Mouse (Mus musculus) gastrocnemius, adult 18-20 months (tissue): ENCODE data around the gene Rabggtb. TPM values are rescaled to one million over a fixed set of nuclear protein-coding genes. Genes with fewer than 3 reads are reported as not detected.

Experiments
- DNase-seq: peaks from one replicate; pipeline ENCODE4 v3.0.0; 2021; ENCODE audit warnings: low spot score
- total RNA-seq, 2 experiments: library from RNA; stranded (reverse); gene quantifications; 2 replicates each; pipeline ENCODE4 v1.2.3; 2021

Gene Rabggtb
- total RNA-seq, 2 experiments from 2014 or later, result 51.9 to 61.6 TPM

DNA sequence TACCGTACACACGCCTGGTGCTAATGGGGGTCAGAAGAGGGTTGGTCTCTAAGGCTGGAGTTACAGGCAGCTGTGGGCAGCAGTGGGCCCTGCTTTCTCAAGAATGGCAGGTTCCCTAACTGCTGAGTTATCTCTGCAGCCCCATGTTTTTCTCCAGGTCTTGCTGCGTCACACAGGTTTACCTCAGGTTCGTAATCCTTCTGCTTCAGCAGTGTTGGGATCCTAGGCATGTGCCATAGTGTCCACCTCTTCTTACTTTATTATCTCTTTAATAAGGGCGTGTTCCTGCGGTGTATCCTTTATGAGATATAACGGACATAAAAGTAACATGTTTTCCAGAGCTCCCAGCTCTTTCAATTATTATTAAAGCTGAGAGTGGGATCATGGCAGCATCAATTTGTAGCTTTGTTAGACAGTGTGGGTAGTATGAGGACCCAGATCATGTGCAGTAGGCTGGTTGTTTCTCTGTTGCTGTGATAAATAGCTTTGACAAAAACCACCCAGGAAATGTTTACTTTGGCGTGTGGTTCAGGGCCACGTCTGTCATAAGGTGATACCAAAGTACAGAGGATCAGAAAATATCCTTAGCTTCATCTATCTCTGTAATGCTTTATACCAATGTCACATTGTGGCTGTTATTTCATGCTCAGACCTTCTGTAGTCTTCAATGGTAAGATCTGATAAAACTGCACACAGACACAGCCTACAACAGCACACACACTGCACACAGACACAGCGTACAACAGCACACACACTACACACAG, 8.5 kb upstream of the Rabggtb start:
- no peak for DNase-seq

DNA sequence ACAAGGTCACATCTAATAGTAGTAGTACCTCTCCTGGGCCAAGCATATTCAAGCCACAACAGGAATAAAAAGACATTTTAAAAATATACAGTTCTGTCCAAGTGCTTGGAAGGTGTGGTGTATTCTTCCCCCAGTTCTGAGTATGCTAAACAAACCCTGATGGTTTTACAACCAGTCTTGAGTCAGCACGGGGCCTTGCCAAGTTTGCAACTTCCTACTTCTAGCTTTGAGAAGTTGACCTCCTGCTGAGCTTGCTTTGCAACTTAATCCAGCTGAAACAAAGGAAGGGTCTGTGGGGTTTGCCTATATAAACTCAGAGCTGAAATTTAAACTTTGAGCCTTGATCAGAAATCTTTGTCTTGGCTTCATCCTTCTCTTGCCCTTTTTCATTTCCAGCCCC, 4.4 kb upstream of the Rabggtb start:
- DNase-seq, result no peak

DNA sequence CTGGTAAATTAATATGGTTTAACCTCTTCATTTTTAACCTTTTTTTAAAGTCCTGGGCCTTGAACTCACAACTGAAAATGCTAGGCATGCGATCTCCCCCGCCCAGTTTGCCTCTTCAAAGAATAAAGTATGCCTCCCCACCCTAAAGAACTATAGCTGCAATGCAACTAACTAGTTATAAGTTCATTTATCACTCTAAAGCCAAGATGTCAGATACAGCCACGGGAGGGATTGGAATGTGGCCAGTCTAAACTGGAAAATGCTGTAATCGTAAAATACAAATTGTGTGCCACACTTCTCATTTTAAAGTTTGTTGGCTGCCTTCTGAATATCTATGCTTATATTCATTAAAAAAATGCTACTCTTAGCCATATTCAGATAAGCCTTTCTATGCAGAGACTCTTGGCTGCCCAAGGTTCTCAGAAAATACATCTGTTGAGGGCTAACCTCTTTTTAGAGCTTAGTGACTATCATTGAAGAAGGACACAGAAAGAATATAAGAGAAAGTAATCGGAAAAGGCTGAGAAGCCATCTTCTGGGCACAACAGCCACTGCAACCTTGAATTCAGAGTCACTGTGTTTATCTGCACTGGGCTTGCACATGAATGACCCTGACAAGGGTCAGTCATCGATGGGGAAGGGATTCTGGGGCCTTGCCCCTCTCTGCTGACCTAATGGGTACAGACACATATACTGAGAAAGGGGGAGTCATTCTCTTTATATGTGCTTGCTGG, 868 bp upstream of the Rabggtb start:
- DNase-seq, result no peak

DNA sequence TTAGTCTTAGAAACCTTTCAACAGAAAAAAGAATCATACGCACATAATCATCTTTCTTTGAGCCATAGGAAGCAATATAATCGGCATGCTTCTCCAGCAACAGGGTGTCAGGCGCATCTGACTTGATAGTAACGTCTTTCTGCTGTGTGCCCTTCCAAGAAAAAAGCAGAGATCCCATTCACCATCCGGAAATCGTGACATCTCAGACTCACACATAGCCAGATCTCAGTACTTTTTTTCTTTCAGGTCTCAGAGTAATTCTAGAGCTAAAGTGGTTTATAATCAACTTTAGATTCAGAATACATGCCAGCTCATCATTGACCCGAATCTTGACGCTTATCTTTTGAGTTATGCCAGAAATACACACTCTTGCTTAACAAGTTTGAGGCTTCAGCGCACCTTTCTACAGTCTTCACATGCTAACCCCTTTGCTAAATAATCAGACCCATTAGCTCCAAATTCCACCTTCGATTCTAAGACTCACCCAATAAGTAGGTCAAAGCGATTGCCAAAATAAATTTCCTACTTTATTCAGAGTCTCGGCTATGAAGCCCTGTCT, 848 bp downstream of the Rabggtb start:
- DNase-seq, result no peak

DNA sequence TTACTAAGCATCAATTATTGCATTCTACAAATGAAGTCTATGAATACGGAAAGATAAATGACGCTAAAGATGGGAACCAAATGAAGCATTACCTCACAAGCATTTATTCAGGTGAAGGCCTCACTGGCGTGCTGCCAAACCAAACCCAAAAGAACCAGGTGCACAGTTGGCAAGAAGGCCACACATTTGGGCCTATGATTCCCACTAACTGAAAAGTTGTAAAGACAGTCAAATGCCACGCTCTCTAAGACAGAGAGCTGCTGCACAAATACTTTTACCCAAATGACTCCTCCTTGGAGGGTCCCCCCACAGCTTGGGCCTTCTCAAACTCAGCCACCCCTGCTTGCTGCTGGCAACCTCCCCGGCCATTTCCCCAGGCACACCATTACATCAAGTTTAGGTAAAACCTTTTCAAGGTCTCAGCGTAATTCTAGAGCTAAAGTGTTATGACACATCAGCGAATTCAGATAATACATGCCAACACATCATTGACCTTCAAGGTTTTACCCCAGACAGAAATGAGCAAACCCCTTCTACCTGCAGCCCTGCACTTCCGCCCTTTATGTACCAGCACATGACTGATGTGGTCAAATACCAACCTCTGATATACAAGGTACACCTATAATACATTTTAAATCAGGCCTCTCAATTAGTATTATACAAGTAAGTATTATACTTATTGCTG, 1.5 kb downstream of the Rabggtb start:
- DNase-seq, result no peak

DNA sequence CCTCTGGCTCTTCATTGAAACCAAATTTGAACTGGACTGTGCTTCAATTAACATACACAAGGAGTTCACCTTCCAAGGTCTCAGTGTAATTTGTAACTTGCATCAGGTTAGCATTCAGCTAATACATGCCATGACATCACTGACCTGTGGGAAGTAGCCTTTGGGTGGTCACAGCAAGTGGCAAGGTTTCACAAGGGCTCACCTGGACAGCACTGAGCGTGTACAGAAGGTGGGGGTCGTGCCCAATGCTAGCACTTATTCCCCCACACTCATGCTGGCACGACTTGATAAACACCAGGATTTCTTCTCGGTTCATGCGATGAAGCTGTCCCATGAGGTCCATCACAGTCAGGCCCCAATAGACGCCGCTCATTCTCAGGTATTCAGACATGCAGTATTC, 2.3 kb downstream of the Rabggtb start:
- DNase-seq, result no peak

DNA sequence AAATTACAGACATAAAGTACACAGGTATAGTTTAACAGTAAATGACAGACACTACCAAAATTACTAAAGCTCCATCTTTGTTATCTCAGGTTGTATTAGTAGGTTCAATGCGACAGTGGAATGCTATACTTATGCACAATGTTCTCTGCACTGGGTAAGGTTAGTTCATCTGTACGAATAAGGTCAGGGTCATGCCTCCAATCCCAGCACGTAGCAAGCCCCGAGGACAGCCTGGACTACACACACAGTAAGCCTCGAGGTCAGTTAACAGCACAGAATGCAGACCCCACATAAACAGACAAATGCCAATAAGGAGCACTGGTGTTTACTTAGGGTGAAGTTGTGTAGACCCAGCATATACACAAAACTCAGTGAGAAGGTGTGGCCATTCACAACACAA, 3.9 kb downstream of the Rabggtb start:
- DNase-seq, result no peak

DNA sequence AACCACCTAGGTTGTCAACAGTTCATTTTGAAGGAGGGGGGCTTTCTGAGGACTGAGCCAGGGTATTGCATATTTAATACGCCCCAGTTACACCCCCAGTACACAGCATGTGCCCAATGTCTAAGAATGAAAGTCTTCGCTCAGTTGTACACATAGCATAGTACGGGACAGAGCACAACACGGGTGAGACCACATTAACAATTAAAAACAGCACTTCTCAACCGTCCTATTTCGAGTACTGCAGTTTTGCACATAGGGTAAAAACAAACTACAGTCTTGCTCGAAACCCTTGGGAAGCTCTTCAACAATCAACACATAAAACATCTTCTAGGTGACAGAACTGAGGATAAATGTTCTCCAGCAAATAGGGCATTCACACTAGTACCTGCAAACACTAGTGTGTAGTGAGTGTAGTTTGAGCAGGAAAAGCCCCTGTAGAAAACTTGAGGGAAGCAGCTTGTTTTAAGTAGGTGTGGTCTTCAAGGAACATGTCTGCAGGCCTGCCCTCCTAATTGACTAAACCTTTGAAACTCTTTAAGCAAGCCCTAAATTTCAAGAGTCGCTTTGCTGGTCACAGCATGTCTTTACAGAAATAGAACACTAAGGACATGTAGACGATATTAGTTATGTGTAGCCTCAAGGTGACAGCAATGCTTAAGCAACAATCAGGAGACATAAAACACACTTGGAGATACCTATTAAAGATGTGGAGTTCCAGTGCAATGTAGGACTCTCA, 6.5 kb downstream of the Rabggtb start, which contains the start of gene Msh4:
Gene Msh4 (minus strand): TSS at position 3 of the 736 bp plus-strand sequence.
- no peak for DNase-seq

DNA sequence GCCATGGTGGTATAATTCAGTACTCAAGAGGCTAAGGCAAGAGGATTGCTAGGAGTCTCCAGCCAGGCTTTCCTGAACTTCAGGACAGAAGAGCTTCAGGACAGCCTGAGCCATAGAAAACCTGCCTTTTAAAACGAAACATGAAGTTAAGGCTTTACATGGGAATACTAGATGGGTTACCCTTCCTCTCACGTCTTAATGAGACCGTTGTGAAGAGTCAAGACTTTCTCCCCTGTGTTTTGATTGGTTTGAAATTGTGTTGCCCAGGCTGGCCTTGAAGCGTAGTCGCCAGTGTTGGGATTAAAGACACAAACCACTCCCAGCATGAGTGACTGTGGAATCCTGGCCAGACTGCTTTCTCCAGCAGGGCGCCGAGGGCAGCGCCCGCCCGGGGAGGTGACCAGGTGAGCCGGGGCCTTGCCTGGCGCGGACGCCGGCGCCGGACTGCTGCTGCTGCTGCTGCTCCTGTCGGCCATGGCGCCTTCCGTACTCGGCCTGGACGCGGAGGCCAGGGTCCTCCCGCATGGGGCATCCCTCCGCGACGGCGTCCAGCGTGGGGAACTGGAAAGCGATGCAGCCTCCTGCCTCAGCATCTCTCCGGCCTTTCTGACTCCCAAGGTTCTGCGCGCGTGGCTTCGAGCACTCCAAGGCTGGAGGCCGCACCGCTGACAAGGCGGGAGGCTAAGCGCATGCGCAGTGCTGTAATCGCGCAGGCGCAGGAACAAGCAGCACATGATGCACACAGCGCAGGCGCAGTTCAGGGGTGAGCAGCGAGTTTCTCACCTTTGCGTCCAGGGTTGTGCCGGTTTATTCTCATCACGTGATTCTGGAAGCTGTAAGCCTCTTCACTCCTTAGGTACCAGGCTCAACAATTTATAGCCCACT, 7.3 kb downstream of the Rabggtb start:
- no peak for DNase-seq

DNA sequence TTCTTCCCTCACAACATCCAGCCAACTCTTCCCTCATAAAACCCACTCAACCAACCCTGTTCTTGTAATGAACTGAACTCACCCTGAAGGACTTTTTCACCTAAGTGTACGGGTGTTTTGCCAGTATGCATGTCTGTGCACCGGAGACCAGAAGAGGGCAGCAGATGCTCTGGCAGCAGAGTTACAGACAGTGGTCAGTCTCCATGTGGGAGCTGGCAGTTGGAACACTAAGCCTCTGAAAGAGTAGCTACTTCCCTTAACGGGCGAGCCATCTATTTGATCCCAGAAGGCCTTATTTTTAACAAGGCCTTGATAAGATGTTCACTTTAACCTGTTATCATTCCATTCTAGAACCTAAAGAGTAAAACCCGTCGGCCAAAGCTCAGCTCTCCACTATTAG, 8.2 kb downstream of the Rabggtb start:
- DNase-seq, result peak; percentile 39

DNA sequence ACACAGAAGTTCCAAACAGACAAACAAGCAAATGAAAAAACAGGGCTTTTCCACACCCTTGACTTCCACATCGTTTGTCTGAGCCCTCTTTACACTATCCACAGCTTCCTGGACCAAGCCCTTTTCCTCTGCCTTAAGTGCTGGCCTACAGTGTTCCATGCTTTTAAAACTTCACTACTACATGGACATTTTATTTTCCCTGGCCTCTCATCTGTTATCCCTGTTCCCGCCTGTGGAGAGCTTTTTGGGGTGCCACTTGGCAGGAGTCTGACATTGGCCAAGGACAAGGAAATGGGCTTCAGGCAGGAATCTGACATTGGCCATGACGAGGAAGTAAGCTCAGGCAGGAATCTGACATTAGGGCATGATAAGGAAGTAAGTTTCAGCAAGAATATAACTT, 10.2 kb downstream of the Rabggtb start:
- DNase-seq, result no peak

DNA sequence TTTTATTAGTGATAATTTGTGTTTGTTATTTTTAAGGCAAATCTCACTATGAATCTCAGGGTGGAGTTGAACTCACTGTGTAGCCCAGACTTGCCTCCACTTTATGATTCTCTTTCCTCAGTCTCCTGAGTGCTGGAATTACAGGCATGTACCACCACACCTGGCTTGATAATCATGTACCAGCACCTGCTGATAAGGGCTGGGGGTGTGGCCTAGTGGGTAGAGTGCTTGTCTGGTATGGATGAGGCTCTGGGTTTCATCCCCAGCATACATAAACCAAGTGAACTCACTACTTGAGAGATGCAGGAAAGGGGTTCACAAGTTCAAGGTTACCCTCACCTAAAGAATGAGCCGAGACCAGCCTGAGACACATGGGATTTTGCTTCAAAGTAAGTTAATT, 10.9 kb downstream of the Rabggtb start:
- DNase-seq, result no peak

DNA sequence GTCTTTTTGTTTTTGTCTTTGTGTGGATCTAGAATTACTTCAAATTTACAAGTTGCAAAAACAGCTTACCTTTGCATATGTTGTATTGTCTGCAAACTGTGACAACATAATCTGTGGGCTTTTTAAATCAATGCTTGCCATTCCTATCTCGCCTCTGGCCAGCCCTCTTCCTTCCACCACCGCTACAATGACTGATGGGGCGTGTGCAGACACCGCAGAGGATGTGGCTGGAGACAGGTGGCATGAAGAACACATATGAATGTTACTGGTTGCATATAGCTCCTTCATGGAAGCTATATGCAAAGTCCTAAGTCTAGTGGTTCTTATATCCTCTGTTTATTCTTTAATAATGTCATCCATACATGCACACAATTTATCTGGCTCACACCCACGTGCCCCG, 15.6 kb downstream of the Rabggtb start:
- DNase-seq, result no peak

DNA sequence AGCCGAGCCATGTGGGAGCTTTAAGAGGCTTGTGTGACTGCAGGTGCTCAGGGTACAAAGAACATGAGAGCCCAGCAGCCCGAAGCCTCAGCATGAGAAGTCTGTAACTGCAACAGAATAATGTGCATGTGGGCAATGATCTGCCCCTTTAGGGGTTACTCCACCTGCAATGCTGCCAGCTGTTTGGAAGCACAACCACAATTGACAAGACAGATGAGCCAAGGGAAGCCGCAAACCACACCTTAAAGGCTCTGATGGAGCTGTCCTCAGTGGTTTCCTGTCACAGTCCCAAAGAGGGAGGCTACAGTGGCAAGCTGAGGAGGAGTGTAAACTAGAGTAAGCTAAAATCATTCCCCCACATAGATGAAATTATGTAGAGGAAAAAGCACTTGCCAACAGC, 17.4 kb downstream of the Rabggtb start:
- no peak for DNase-seq

DNA sequence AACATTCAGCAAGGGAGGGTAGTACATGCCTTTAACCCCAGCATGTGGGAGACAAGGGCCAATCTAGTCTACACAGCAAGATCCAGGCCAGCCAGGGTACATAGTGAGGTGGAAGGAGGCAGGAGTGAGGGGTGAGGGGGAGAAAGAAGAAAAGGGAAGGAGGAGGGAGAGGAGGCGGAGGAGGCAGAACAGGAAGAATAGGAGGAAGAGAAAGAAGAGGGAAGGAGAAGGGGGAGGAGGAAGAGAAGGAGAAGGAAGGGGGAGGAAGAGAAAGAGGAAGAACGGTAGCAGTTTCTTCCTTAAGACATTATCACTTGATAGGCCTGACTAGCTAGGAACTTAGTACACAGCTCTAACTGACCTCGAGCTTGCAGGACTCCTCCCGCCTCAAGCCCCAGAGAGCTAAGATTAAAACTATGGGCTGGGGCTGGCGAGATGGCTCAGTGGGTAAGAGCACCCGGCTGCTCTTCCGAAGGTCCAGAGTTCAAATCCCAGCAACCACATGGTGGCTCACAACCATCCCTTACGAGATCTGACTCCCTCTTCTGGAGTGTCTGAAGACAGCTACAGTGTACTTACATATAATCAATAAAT, 23.5 kb downstream of the Rabggtb start:
- DNase-seq, result no peak

DNA sequence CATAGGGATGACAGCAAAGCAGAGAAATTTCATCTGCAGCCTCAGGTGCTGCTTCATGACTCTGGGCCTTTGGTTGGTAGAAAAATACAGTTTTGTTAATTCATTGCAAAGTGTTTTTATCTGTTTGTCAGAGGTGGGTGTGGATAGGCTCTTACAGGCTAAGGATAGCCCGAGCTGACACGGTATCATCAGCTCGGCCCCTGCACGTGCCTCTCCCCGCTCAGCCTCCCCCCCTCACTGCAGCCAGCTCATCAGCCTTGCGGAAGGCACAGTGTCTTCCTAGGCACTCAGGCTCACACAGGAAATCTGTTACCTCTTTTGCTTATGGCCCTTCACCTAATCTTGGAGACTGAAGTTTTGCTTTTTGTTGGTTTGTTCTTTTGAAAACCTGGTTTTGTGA, 24.7 kb downstream of the Rabggtb start:
- no peak for DNase-seq

DNA sequence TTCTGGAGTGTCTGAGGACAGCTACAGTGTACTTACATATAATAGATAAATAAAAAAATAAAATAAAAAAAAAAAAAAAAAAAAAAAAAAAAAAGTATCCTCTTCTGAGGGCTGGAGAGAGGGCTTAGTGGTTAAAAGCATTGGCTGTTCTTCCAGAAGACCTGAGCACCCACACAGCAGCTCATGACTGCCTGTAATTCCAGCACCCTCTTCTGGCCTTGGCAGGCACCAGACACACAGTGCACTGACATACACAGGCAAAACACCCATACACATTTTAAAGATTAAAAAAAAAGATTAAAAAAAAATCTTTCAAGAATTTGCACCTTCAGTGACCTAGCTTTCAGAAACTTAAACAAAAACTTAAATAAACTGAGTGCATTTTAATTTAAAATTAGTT, 26.5 kb downstream of the Rabggtb start:
- no peak for DNase-seq

DNA sequence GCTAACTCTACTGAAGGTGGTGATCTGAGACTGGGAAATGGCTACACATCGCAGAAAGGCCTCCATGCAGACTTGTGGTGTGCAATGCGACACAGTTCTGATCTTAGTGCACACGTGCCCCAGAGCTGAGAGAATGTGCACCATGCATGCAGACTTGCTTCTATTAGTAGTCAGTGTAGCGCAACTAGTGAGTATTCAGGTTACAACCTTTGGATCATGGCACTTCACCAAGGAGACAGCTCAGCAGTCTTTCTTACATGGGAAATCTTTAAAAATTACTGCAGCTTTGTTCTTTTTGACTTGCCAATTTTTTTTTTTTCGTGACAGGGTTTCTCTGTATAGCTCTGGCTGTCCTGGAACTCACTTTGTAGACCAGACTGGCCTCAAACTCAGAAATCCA, 41.4 kb downstream of the Rabggtb start:
- no peak for DNase-seq

DNA sequence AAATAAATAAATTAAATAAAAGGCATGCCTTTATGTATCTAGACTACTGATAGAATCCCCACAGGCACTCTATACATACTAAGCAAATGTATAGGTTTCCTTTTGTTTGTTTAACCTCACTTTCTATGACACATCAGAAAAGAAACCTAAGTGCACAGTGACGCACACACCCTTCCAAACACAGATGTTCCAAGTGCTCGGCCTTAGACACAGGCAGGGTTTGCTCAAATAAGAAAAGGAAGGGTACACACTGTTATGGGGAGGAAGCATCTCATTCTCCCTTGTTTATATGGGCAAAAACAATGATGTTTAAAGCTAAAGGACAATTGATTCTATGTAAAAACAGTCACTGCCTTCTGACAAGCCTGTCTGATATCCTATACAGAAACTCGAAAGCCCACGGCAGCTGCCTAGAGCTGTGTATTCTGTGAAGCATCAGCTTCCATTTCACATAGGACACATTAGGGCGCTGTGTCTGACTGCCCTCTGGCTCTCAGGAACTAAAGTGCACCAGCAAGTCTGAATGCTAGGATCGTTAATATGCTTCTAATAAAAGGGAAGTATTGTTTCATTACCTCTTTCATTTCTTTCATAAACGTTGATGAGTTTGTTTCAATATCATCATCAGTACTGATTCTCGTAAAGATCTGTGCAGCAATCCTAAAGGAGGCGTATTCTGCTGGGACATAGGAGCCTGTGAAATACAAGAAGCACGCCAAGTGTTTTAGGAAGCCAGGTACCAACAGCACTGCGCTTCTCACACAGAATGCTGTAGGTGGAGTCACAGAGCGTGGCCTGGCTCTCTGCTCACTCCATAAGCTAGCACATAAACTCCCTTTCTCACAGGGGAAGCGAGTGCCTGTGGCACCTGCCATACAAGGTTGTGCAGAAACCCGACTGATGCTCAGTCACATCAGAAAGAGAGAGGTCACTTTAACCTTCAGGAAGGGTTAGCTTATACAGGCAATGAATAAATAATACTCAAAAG, 45.4 kb downstream of the Rabggtb start:
- no peak for DNase-seq
